Mouse (Mus musculus) limb, embryonic 12.5 days (tissue): ENCODE results near the gene Gm16181. TPM values are rescaled to one million over a fixed set of nuclear protein-coding genes. Genes with fewer than 3 reads are reported as not detected.

ENCODE experiments used
- ATAC-seq: fragments of 200-750 bp; cut with Nextera tagmentation; 2 replicates; pipeline ENCODE4 v1.8.0; 2017; ENCODE audit warnings: low read depth, moderate TSS enrichment; ENCODE audit not compliant: insufficient number of reproducible peaks, insufficient read depth, low FRiP score, low TSS enrichment
- H3K27ac ChIP-seq: fragments of 300-500 bp; sonication (generic); 2 replicates; pipeline ENCODE4 v1.5.1; 2016; ENCODE audit warnings: mild to moderate bottlenecking, moderate library complexity
- H3K27me3 ChIP-seq: fragments of 300-500 bp; sonication (generic); 2 replicates; pipeline ENCODE4 v1.6.1; 2016; ENCODE audit warnings: mild to moderate bottlenecking, moderate library complexity
- H3K36me3 ChIP-seq: fragments of 300-500 bp; sonication (generic); 2 replicates; pipeline ENCODE4 v1.6.1; 2016; ENCODE audit warnings: mild to moderate bottlenecking, moderate library complexity
- H3K4me1 ChIP-seq: fragments of 300-500 bp; sonication (generic); replicated peaks from 2 replicates; pipeline ENCODE4 v1.6.1; 2016
- H3K4me2 ChIP-seq: fragments of 300-500 bp; sonication (generic); 2 replicates; pipeline ENCODE4 v1.6.1; 2016; ENCODE audit warnings: mild to moderate bottlenecking, moderate library complexity
- H3K4me3 ChIP-seq: fragments of 300-500 bp; sonication (generic); replicated peaks from 2 replicates; pipeline ENCODE4 v1.5.1; 2016; ENCODE audit warnings: mild to moderate bottlenecking
- H3K9ac ChIP-seq: fragments of 300-500 bp; sonication (generic); replicated peaks from 2 replicates; pipeline ENCODE4 v1.6.1; 2016; ENCODE audit warnings: mild to moderate bottlenecking, moderate library complexity
- H3K9me3 ChIP-seq: fragments of 300-500 bp; sonication (generic); 2 replicates; pipeline ENCODE4 v1.6.1; 2016; ENCODE audit warnings: mild to moderate bottlenecking, moderate library complexity
- WGBS: fragments of 180-500 bp; shearing (Covaris S2); methylation state at CpG from one replicate; pipeline ENCODE4 v1.1.7; 2016; 5-methylcytosine and 5-hydroxymethylcytosine counted together
- polyA plus RNA-seq: library from polyadenylated mRNA; unstranded; fragments of >200 nt; fragmentation: Nextera tagmentation; extraction: Ambion mirVana; gene quantifications from 2 replicates; pipeline ENCODE4 v1.2.1, GENCODE M21; 2016

The Gm16181 gene
- polyA plus RNA-seq, 1 experiment from 2014 or later, result 1.1 TPM

- peak overlapping the region; percentile 99 for H3K27ac ChIP-seq
- H3K9me3 ChIP-seq, result no peaks in the 10 kb centered on the region
- H3K4me1 ChIP-seq, result peaks cover 38% of the 10 kb centered on the region
- no peak for ATAC-seq
- WGBS, result 10% methylated on average over 16 of the region's 16 CpGs
- peak overlapping the region; percentile 97 for H3K4me2 ChIP-seq
- no peaks in the 10 kb centered on the region for H3K27me3 ChIP-seq
- H3K4me3 ChIP-seq, result peak overlapping the region; percentile 96
- H3K9ac ChIP-seq, result peak overlapping the region; percentile 100
- H3K36me3 ChIP-seq, result peaks cover 52% of the 10 kb centered on the region
Observed at GRCm38 (mm10) chr17:35243086-35243485, 22.5 kb downstream of the Gm16181 start.

GRCm38 (mm10) chr17:35244999-35245398 lies 24.4 kb downstream of the Gm16181 start:
- Histone ChIP-seq H3K9ac (peak overlapping the region; percentile 100), H3K4me1 (peaks cover 38% of the 10 kb centered on the region), H3K4me3 (peak overlapping the region; percentile 96)

GRCm38 (mm10) chr17:35245731-35246623 lies 25.3 kb downstream of the Gm16181 start:
- Histone ChIP-seq H3K9me3 (no peaks in the 10 kb centered on the region), H3K4me1 (peaks cover 28% of the 10 kb centered on the region), H3K27me3 (no peaks in the 10 kb centered on the region), H3K9ac (no peak overlapping the region), H3K4me3 (0 out of 2 replicates have a peak overlapping the region, but pooled peaks have one; percentile 11), H3K4me2 (peak overlapping the region; percentile 97), H3K27ac (no peak overlapping the region), H3K36me3 (peaks cover 81% of the 10 kb centered on the region)
- ATAC-seq, result no peak
- WGBS, result 86% methylated on average over 15 of the region's 15 CpGs

More at GRCm38 (mm10) chr17:35244999-35245398, 24.4 kb downstream of the Gm16181 start:
- no peak for ATAC-seq
- WGBS, result 84% methylated on average over 2 of the region's 2 CpGs
- Histone ChIP-seq H3K27me3 (no peaks in the 10 kb centered on the region), H3K36me3 (peaks cover 72% of the 10 kb centered on the region), H3K4me2 (peak overlapping the region; percentile 97), H3K27ac (no peak overlapping the region), H3K9me3 (no peaks in the 10 kb centered on the region)

GRCm38 (mm10) chr17:35247144-35247543 lies 26.5 kb downstream of the Gm16181 start:
- H3K27me3 ChIP-seq, result no peaks in the 10 kb centered on the region
- no peak overlapping the region for H3K4me3 ChIP-seq
- H3K27ac ChIP-seq, result no peak overlapping the region
- WGBS, result 89% methylated on average over 7 of the region's 7 CpGs
- peaks cover 91% of the 10 kb centered on the region for H3K36me3 ChIP-seq
- H3K9me3 ChIP-seq, result no peaks in the 10 kb centered on the region
- H3K4me1 ChIP-seq, result peaks cover 28% of the 10 kb centered on the region
- ATAC-seq, result no peak
- H3K4me2 ChIP-seq, result no peak overlapping the region
- H3K9ac ChIP-seq, result no peak overlapping the region

GRCm38 (mm10) chr17:35248986-35249385 lies 28.4 kb downstream of the Gm16181 start:
- 88% methylated on average over 14 of the region's 14 CpGs for WGBS

GRCm38 (mm10) chr17:35249451-35250197 lies 29.0 kb downstream of the Gm16181 start:
- Histone ChIP-seq H3K4me3 (no peak overlapping the region), H3K27me3 (no peaks in the 10 kb centered on the region), H3K4me2 (no peak overlapping the region), H3K9ac (no peak overlapping the region), H3K4me1 (peaks cover 13% of the 10 kb centered on the region), H3K9me3 (no peaks in the 10 kb centered on the region), H3K36me3 (peaks cover 97% of the 10 kb centered on the region), H3K27ac (no peak overlapping the region)
- ATAC-seq, result no peak
- WGBS, result 91% methylated on average over 19 of the region's 19 CpGs

More at GRCm38 (mm10) chr17:35248986-35249385, 28.4 kb downstream of the Gm16181 start:
- Histone ChIP-seq H3K4me2 (no peak overlapping the region), H3K27me3 (no peaks in the 10 kb centered on the region), H3K36me3 (peaks cover 99% of the 10 kb centered on the region), H3K9me3 (no peaks in the 10 kb centered on the region), H3K4me3 (no peak overlapping the region), H3K4me1 (peaks cover 19% of the 10 kb centered on the region), H3K27ac (no peak overlapping the region), H3K9ac (no peak overlapping the region)
- ATAC-seq, result no peak

GRCm38 (mm10) chr17:35250348-35251120 lies 29.9 kb downstream of the Gm16181 start:
- Histone ChIP-seq H3K4me3 (no peak overlapping the region), H3K4me1 (peaks cover 3% of the 10 kb centered on the region; the same call in 1 of the 2 replicates), H3K27me3 (no peaks in the 10 kb centered on the region), H3K27ac (no peak overlapping the region), H3K4me2 (no peak overlapping the region), H3K9me3 (no peaks in the 10 kb centered on the region), H3K9ac (no peak overlapping the region; the same call in 1 of the 2 replicates), H3K36me3 (peaks cover 88% of the 10 kb centered on the region)
- WGBS, result 88% methylated on average over 3 of the region's 3 CpGs
- ATAC-seq, result no peak

- 85% methylated on average over 15 of the region's 15 CpGs for WGBS
- Histone ChIP-seq H3K27ac (no peak overlapping the region), H3K4me1 (no peaks in the 10 kb centered on the region; the same call in 1 of the 2 replicates), H3K9me3 (no peaks in the 10 kb centered on the region), H3K27me3 (no peaks in the 10 kb centered on the region), H3K4me2 (no peak overlapping the region), H3K9ac (no peak overlapping the region), H3K36me3 (peaks cover 81% of the 10 kb centered on the region), H3K4me3 (no peak overlapping the region)
- no peak for ATAC-seq
Observed at GRCm38 (mm10) chr17:35251162-35251719, 30.6 kb downstream of the Gm16181 start.

- 81% methylated on average over 5 of the region's 5 CpGs for WGBS
- Histone ChIP-seq H3K4me3 (no peak overlapping the region), H3K9ac (no peak overlapping the region), H3K36me3 (peaks cover 73% of the 10 kb centered on the region), H3K9me3 (no peaks in the 10 kb centered on the region), H3K27ac (no peak overlapping the region), H3K27me3 (no peaks in the 10 kb centered on the region; the same call in 1 of the 2 replicates), H3K4me1 (no peaks in the 10 kb centered on the region), H3K4me2 (no peak overlapping the region)
- no peak for ATAC-seq
Observed at GRCm38 (mm10) chr17:35251981-35252380, 31.3 kb downstream of the Gm16181 start.

- Histone ChIP-seq H3K27ac (no peak overlapping the region), H3K4me1 (no peaks in the 10 kb centered on the region), H3K27me3 (no peaks in the 10 kb centered on the region; the same call in 1 of the 2 replicates), H3K36me3 (peaks cover 66% of the 10 kb centered on the region), H3K4me2 (no peak overlapping the region), H3K9me3 (no peaks in the 10 kb centered on the region), H3K9ac (no peak overlapping the region), H3K4me3 (no peak overlapping the region)
- 89% methylated on average over 18 of the region's 18 CpGs for WGBS
- ATAC-seq, result no peak
Observed at GRCm38 (mm10) chr17:35252619-35253292, 32.1 kb downstream of the Gm16181 start.
